Mouse (Mus musculus) E14TG2a.4 (cell line): Measurements from ENCODE around the gene Fstl4.

Experiments
- CTCF ChIP-seq: conservative IDR thresholded peaks from 2 replicates; pipeline ENCODE4 v1.5.1; 2014; ENCODE audit warnings: low read length
- NANOG ChIP-seq: IDR thresholded peaks from 2 replicates; pipeline ENCODE4 v1.6.1; 2014; ENCODE audit warnings: borderline replicate concordance, low read length, mixed read lengths

DNA sequence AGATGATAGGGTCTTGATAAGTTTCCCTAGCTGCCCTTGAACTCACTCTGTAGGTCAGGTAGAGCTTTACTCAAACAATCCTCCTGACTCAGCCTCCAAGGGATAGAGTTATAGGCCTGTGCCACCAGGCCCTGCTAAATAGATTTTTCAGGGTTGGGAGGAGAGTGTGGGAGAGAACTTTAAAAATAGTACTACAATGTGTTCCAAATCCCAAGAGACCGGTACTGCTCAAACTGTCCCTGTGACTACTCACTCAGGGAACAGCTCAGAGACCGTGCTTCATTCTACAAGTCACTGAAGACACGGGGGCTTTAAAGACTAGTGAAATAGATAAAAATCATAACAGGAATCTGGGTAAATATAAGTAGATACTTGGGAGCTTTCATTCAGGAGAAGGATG, 190.6 kb downstream of the Fstl4 start:
- TF ChIP-seq CTCF (no peak), NANOG (no peak)
